Mouse (Mus musculus) neural tube, embryonic 15.5 days (tissue): Measurements from ENCODE around the gene Cblc. TPM values are rescaled to one million over a fixed set of nuclear protein-coding genes. Genes with fewer than 3 reads are reported as not detected.

Source experiments
- ATAC-seq: fragments of 200-750 bp; cut with Nextera tagmentation; 2 replicates; pipeline ENCODE4 v1.8.0; 2017; ENCODE audit warnings: mild to moderate bottlenecking, moderate TSS enrichment, moderate library complexity; ENCODE audit not compliant: low FRiP score
- H3K27ac ChIP-seq: fragments of 300-500 bp; sonication (generic); replicated peaks from 2 replicates; pipeline ENCODE4 v1.5.1; 2015; ENCODE audit warnings: mild to moderate bottlenecking, inconsistent platforms
- H3K27me3 ChIP-seq: fragments of 300-500 bp; sonication (generic); replicated peaks from 2 replicates; pipeline ENCODE4 v1.6.1; 2015; ENCODE audit warnings: inconsistent platforms
- H3K36me3 ChIP-seq: fragments of 300-500 bp; sonication (generic); 2 replicates; pipeline ENCODE4 v1.6.1; 2015; ENCODE audit warnings: inconsistent platforms
- H3K4me1 ChIP-seq: fragments of 300-500 bp; sonication (generic); 2 replicates; pipeline ENCODE4 v1.6.1; 2015; ENCODE audit warnings: inconsistent platforms
- H3K4me2 ChIP-seq: fragments of 300-500 bp; sonication (generic); 2 replicates; pipeline ENCODE4 v1.6.1; 2015; ENCODE audit warnings: inconsistent platforms, mild to moderate bottlenecking, moderate library complexity
- H3K4me3 ChIP-seq: fragments of 300-500 bp; sonication (generic); replicated peaks from 2 replicates; pipeline ENCODE4 v1.5.1; 2015; ENCODE audit warnings: mild to moderate bottlenecking, inconsistent platforms
- H3K9ac ChIP-seq: fragments of 300-500 bp; sonication (generic); replicated peaks from 2 replicates; pipeline ENCODE4 v1.6.1; 2015; ENCODE audit warnings: mild to moderate bottlenecking, inconsistent platforms
- H3K9me3 ChIP-seq: fragments of 300-500 bp; sonication (generic); replicated peaks from 2 replicates; pipeline ENCODE4 v1.6.1; 2016; ENCODE audit warnings: inconsistent platforms
- WGBS: fragments of 180-500 bp; shearing (Covaris S2); methylation state at CpG from one replicate; pipeline ENCODE4 v1.1.7; 2015; ENCODE audit warnings: mixed read lengths; 5-methylcytosine and 5-hydroxymethylcytosine counted together
- polyA plus RNA-seq: library from polyadenylated mRNA; unstranded; fragments of >200 nt; fragmentation: Nextera tagmentation; extraction: Ambion mirVana; gene quantifications from 2 replicates; pipeline ENCODE4 v1.2.1, GENCODE M21; 2015

Cblc gene
- polyA plus RNA-seq, 1 experiment from 2014 or later: 0.69 TPM

GRCm38 (mm10) chr7:19755851-19756786 lies 40.5 kb downstream of the Cblc start:
- no peaks in the 10 kb centered on the region for H3K27me3 ChIP-seq
- no peaks in the 10 kb centered on the region for H3K4me1 ChIP-seq
- WGBS: 74% methylated on average over 23 of the region's 24 CpGs
- no peaks in the 10 kb centered on the region for H3K36me3 ChIP-seq
- H3K4me3 ChIP-seq: no peak overlapping the region
- H3K4me2 ChIP-seq: no peak overlapping the region
- no peak overlapping the region for H3K27ac ChIP-seq
- no peak for ATAC-seq
- H3K9me3 ChIP-seq: no peaks in the 10 kb centered on the region
- H3K9ac ChIP-seq: no peak overlapping the region

- Histone ChIP-seq H3K27me3 (no peaks in the 10 kb centered on the region), H3K4me2 (no peak overlapping the region), H3K27ac (no peak overlapping the region), H3K4me1 (peaks cover 8% of the 10 kb centered on the region), H3K4me3 (no peak overlapping the region), H3K36me3 (no peaks in the 10 kb centered on the region), H3K9ac (no peak overlapping the region), H3K9me3 (no peaks in the 10 kb centered on the region)
- ATAC-seq: no peak
- 78% methylated on average over 2 of the region's 2 CpGs for WGBS
Observed at GRCm38 (mm10) chr7:19755008-19755407, 41.6 kb downstream of the Cblc start.

- 91% methylated on average over 1 of the region's 1 CpGs for WGBS
- no peak overlapping the region for H3K27ac ChIP-seq
- no peaks in the 10 kb centered on the region for H3K36me3 ChIP-seq
- no peak overlapping the region for H3K4me2 ChIP-seq
- no peaks in the 10 kb centered on the region for H3K27me3 ChIP-seq
- no peak overlapping the region for H3K4me3 ChIP-seq
- no peak overlapping the region for H3K9ac ChIP-seq
- H3K4me1 ChIP-seq: peaks cover 8% of the 10 kb centered on the region
- no peak for ATAC-seq
- no peaks in the 10 kb centered on the region for H3K9me3 ChIP-seq
Observed at GRCm38 (mm10) chr7:19754065-19754464, 42.5 kb downstream of the Cblc start.

GRCm38 (mm10) chr7:19753587-19753986 lies 43.0 kb downstream of the Cblc start:
- no peaks in the 10 kb centered on the region for H3K9me3 ChIP-seq
- WGBS: 75% methylated on average over 7 of the region's 7 CpGs
- H3K27ac ChIP-seq: no peak overlapping the region
- no peaks in the 10 kb centered on the region for H3K27me3 ChIP-seq
- no peak overlapping the region for H3K9ac ChIP-seq
- no peak overlapping the region for H3K4me2 ChIP-seq
- ATAC-seq: no peak
- peaks cover 11% of the 10 kb centered on the region for H3K4me1 ChIP-seq
- no peaks in the 10 kb centered on the region for H3K36me3 ChIP-seq
- H3K4me3 ChIP-seq: no peak overlapping the region

GRCm38 (mm10) chr7:19752652-19753051 lies 44.0 kb downstream of the Cblc start:
- H3K27me3 ChIP-seq: no peaks in the 10 kb centered on the region
- H3K9me3 ChIP-seq: no peaks in the 10 kb centered on the region
- H3K4me1 ChIP-seq: peaks cover 20% of the 10 kb centered on the region
- 70% methylated on average over 8 of the region's 8 CpGs for WGBS
- H3K4me2 ChIP-seq: no peak overlapping the region
- ATAC-seq: no peak
- H3K36me3 ChIP-seq: no peaks in the 10 kb centered on the region
- H3K9ac ChIP-seq: no peak overlapping the region
- no peak overlapping the region for H3K4me3 ChIP-seq
- no peak overlapping the region for H3K27ac ChIP-seq

- no peaks in the 10 kb centered on the region for H3K9me3 ChIP-seq
- WGBS: 63% methylated on average over 4 of the region's 4 CpGs
- H3K36me3 ChIP-seq: no peaks in the 10 kb centered on the region
- peaks cover 36% of the 10 kb centered on the region for H3K4me1 ChIP-seq
- H3K27me3 ChIP-seq: no peaks in the 10 kb centered on the region
- peak overlapping the region; percentile 71; the same call in 1 of the 2 replicates for H3K27ac ChIP-seq
- no peak for ATAC-seq
- peak overlapping the region; percentile 85; the same call in 1 of the 2 replicates for H3K4me2 ChIP-seq
- H3K9ac ChIP-seq: no peak overlapping the region
- no peak overlapping the region for H3K4me3 ChIP-seq
Observed at GRCm38 (mm10) chr7:19751070-19751383, 45.6 kb downstream of the Cblc start.

- Histone ChIP-seq H3K9ac (peak within 1 kb of the TSS; percentile 95), H3K4me2 (peak within 1 kb of the TSS; percentile 85), H3K4me1 (peaks cover 38% of the 10 kb centered on the region), H3K27ac (peak within 1 kb of the TSS; percentile 89), H3K36me3 (no peaks in the 10 kb centered on the region), H3K4me3 (peak within 1 kb of the TSS; percentile 85), H3K27me3 (no peaks in the 10 kb centered on the region), H3K9me3 (no peaks in the 10 kb centered on the region)
- WGBS: 18% methylated on average over 19 of the region's 19 CpGs
- peak; percentile 63 for ATAC-seq
Observed at GRCm38 (mm10) chr7:19750217-19751069, 46.2 kb downstream of the Cblc start, which contains the start of gene Nectin2. Nectin2 (minus strand) TSS chr7:19750483.

- peak overlapping the region; percentile 85 for H3K4me2 ChIP-seq
- H3K27me3 ChIP-seq: no peaks in the 10 kb centered on the region
- WGBS: under 1% methylated on average over 46 of the region's 46 CpGs
- peaks cover 46% of the 10 kb centered on the region for H3K4me1 ChIP-seq
- no peaks in the 10 kb centered on the region for H3K9me3 ChIP-seq
- H3K27ac ChIP-seq: peak overlapping the region; percentile 89
- no peaks in the 10 kb centered on the region for H3K36me3 ChIP-seq
- peak overlapping the region; percentile 85 for H3K4me3 ChIP-seq
- H3K9ac ChIP-seq: peak overlapping the region; percentile 95
- ATAC-seq: peak; percentile 94
Observed at GRCm38 (mm10) chr7:19749389-19750216, 47.0 kb downstream of the Cblc start.

GRCm38 (mm10) chr7:19748219-19749195 lies 48.1 kb downstream of the Cblc start:
- Histone ChIP-seq H3K9ac (peak overlapping the region; percentile 95), H3K36me3 (peaks cover under 1% of the 10 kb centered on the region; the same call in 1 of the 2 replicates), H3K27me3 (no peaks in the 10 kb centered on the region), H3K4me2 (peak overlapping the region; percentile 85), H3K4me1 (peaks cover 49% of the 10 kb centered on the region), H3K27ac (peak overlapping the region; percentile 89), H3K9me3 (no peaks in the 10 kb centered on the region), H3K4me3 (peak overlapping the region; percentile 85)
- WGBS: 2% methylated on average over 32 of the region's 32 CpGs
- ATAC-seq: peak; percentile 25

- Histone ChIP-seq H3K27ac (no peak overlapping the region), H3K27me3 (no peaks in the 10 kb centered on the region), H3K4me1 (peaks cover 49% of the 10 kb centered on the region), H3K4me2 (peak overlapping the region; percentile 85), H3K36me3 (peaks cover 7% of the 10 kb centered on the region; the same call in 1 of the 2 replicates), H3K4me3 (peak overlapping the region; percentile 85), H3K9ac (peak overlapping the region; percentile 95), H3K9me3 (no peaks in the 10 kb centered on the region)
- no peak for ATAC-seq
- WGBS: 6% methylated on average over 25 of the region's 25 CpGs
Observed at GRCm38 (mm10) chr7:19747420-19748218, 49.0 kb downstream of the Cblc start.
